Mouse (Mus musculus) olfactory bulb, adult 2 months (tissue): Measurements from ENCODE around the gene Zzef1.

Source experiments
- CTCF ChIP-seq: fragments of 200-500 bp; IDR thresholded peaks from 2 replicates; pipeline ENCODE4 v1.5.1; 2012; ENCODE audit warnings: low read depth, mild to moderate bottlenecking, low read length, moderate library complexity; ENCODE audit not compliant: insufficient read depth
- POLR2A ChIP-seq: fragments of 200-500 bp; IDR thresholded peaks from 2 replicates; pipeline ENCODE4 v1.6.1; 2012; ENCODE audit warnings: mild to moderate bottlenecking, low read depth, low read length, moderate library complexity; ENCODE audit not compliant: insufficient read depth

DNA sequence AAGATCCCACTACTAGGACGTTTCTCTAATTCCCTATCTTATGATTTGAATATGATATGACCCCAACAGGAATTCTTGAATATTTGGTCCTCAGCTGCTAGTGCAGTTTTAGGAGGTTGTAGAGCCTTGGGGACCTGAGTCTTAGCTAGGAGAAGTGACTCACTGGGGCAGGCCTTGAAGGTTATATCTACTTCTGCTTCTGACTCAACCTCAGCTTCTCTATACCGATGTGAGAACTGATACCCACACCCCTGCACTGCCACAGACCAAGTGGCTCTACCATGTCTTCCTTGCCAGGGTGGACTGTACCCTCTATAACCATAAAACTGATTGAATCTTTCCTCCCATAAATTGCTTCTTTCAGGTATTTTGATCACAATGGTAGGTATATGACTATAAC lies 13.9 kb upstream of the Zzef1 start:
- no peak for TF ChIP-seq POLR2A
- TF ChIP-seq CTCF: no peak
